Mouse (Mus musculus): ENCODE measurements around the gene Cbl. TPM values are rescaled to one million over a fixed set of nuclear protein-coding genes. Genes with fewer than 3 reads are reported as not detected.

Gene Cbl
- polyA plus RNA-seq, 1 experiment, result 8.2 TPM

GRCm38 (mm10) chr9:44233021-44233801 is 638 bp downstream of the Cbl start:
- Histone ChIP-seq H3K36me3 (ENCODE audit: control insufficient read depth, insufficient read depth) (no peaks in the 10 kb centered on the region), H3K79me3 (ENCODE audit: low read depth) (peaks cover 35% of the 10 kb centered on the region), H3K79me2 (ENCODE audit: control insufficient read depth, insufficient read depth) (peaks cover 54% of the 10 kb centered on the region), H3K27me3 (ENCODE audit: control insufficient read depth, insufficient read depth, insufficient read length) (no peaks in the 10 kb centered on the region), H3K4me3 (ENCODE audit: insufficient read depth, poor library complexity, severe bottlenecking) (peak overlapping the region; percentile 72), H3ac (ENCODE audit: control insufficient read depth, insufficient read length, low read depth) (peak overlapping the region; percentile 71)
- TF ChIP-seq MAX (IDR thresholded peaks at IDR 0.05) (no peak), USF1 (IDR thresholded peaks at IDR 0.05; ENCODE audit: low read depth) (no peak), MYOG (IDR thresholded peaks at IDR 0.05; ENCODE audit: control insufficient read depth, extremely low read depth, insufficient read length) (no peak), CEBPB (IDR thresholded peaks at IDR 0.05; ENCODE audit: low read depth) (no peak), FOSL1 (IDR thresholded peaks at IDR 0.05; ENCODE audit: insufficient read depth, low read length, poor library complexity, severe bottlenecking) (no peak), CTCF (IDR thresholded peaks at IDR 0.05; ENCODE audit: control insufficient read depth, insufficient read depth, insufficient read length) (no peak), MYOD1 (IDR thresholded peaks at IDR 0.05; ENCODE audit: control insufficient read depth, insufficient read length, low read depth) (no peak)

- no peaks in the 10 kb centered on the region for H3K27me3 ChIP-seq (ENCODE audit: control insufficient read depth, insufficient read depth, insufficient read length)
- H3K79me3 ChIP-seq (ENCODE audit: low read depth), result peaks cover 50% of the 10 kb centered on the region
- no peak overlapping the region for H3ac ChIP-seq (ENCODE audit: control insufficient read depth, insufficient read length, low read depth)
- no peaks in the 10 kb centered on the region for H3K36me3 ChIP-seq (ENCODE audit: control insufficient read depth, insufficient read depth)
- TF ChIP-seq MAX (IDR thresholded peaks at IDR 0.05) (no peak), CTCF (IDR thresholded peaks at IDR 0.05; ENCODE audit: control insufficient read depth, insufficient read depth, insufficient read length) (no peak), MYOG (IDR thresholded peaks at IDR 0.05; ENCODE audit: control insufficient read depth, extremely low read depth, insufficient read length) (no peak), MYOD1 (IDR thresholded peaks at IDR 0.05; ENCODE audit: control insufficient read depth, insufficient read length, low read depth) (no peak), CEBPB (IDR thresholded peaks at IDR 0.05; ENCODE audit: low read depth) (no peak), USF1 (IDR thresholded peaks at IDR 0.05; ENCODE audit: low read depth) (no peak)
- H3K79me2 ChIP-seq (ENCODE audit: control insufficient read depth, insufficient read depth), result peaks cover 70% of the 10 kb centered on the region
- H3K4me3 ChIP-seq (ENCODE audit: insufficient read depth, poor library complexity, severe bottlenecking), result no peak overlapping the region
These were observed 2.2 kb downstream of the Cbl start for GRCm38 (mm10) chr9:44231609-44232008.

- Histone ChIP-seq H3K4me3 (ENCODE audit: insufficient read depth, poor library complexity, severe bottlenecking) (no peak overlapping the region), H3K27me3 (ENCODE audit: control insufficient read depth, insufficient read depth, insufficient read length) (no peaks in the 10 kb centered on the region), H3K36me3 (ENCODE audit: control insufficient read depth, insufficient read depth) (no peaks in the 10 kb centered on the region), H3K79me3 (ENCODE audit: low read depth) (peaks cover 73% of the 10 kb centered on the region), H3ac (ENCODE audit: control insufficient read depth, insufficient read length, low read depth) (no peak overlapping the region), H3K79me2 (ENCODE audit: control insufficient read depth, insufficient read depth) (peaks cover 97% of the 10 kb centered on the region)
- TF ChIP-seq MYOG (IDR thresholded peaks at IDR 0.05; ENCODE audit: control insufficient read depth, extremely low read depth, insufficient read length) (no peak), CTCF (IDR thresholded peaks at IDR 0.05; ENCODE audit: control insufficient read depth, insufficient read depth, insufficient read length) (no peak), MAX (IDR thresholded peaks at IDR 0.05) (no peak), CEBPB (IDR thresholded peaks at IDR 0.05; ENCODE audit: low read depth) (no peak), USF1 (IDR thresholded peaks at IDR 0.05; ENCODE audit: low read depth) (no peak), FOSL1 (IDR thresholded peaks at IDR 0.05; ENCODE audit: insufficient read depth, low read length, poor library complexity, severe bottlenecking) (no peak)
These were observed 7.9 kb downstream of the Cbl start for GRCm38 (mm10) chr9:44225993-44226392.

- Histone ChIP-seq H3K79me2 (ENCODE audit: control insufficient read depth, insufficient read depth) (peaks cover 53% of the 10 kb centered on the region), H3K36me3 (ENCODE audit: control insufficient read depth, insufficient read depth) (no peaks in the 10 kb centered on the region), H3K27me3 (ENCODE audit: control insufficient read depth, insufficient read depth, insufficient read length) (no peaks in the 10 kb centered on the region), H3ac (ENCODE audit: control insufficient read depth, insufficient read length, low read depth) (no peak overlapping the region), H3K4me3 (ENCODE audit: insufficient read depth, poor library complexity, severe bottlenecking) (no peak overlapping the region), H3K79me3 (ENCODE audit: low read depth) (peaks cover 24% of the 10 kb centered on the region)
- TF ChIP-seq MAX (IDR thresholded peaks at IDR 0.05), result no peak
- TF ChIP-seq USF1 (IDR thresholded peaks at IDR 0.05; ENCODE audit: low read depth), result no peak
- TF ChIP-seq MYOG (IDR thresholded peaks at IDR 0.05; ENCODE audit: control insufficient read depth, extremely low read depth, insufficient read length), result no peak
- TF ChIP-seq CTCF (IDR thresholded peaks at IDR 0.05; ENCODE audit: control insufficient read depth, insufficient read depth, insufficient read length), result no peak
- no peak for TF ChIP-seq CEBPB (IDR thresholded peaks at IDR 0.05; ENCODE audit: low read depth)
- TF ChIP-seq MYOD1 (IDR thresholded peaks at IDR 0.05; ENCODE audit: control insufficient read depth, insufficient read length, low read depth), result no peak
- TF ChIP-seq FOSL1 (IDR thresholded peaks at IDR 0.05; ENCODE audit: insufficient read depth, low read length, poor library complexity, severe bottlenecking), result no peak
These were observed 20.3 kb downstream of the Cbl start for GRCm38 (mm10) chr9:44213538-44213937.

GRCm38 (mm10) chr9:44212406-44212805 is 21.4 kb downstream of the Cbl start:
- Histone ChIP-seq H3K36me3 (ENCODE audit: control insufficient read depth, insufficient read depth) (no peaks in the 10 kb centered on the region), H3K4me3 (ENCODE audit: insufficient read depth, poor library complexity, severe bottlenecking) (no peak overlapping the region), H3K79me2 (ENCODE audit: control insufficient read depth, insufficient read depth) (peaks cover 64% of the 10 kb centered on the region), H3K27me3 (ENCODE audit: control insufficient read depth, insufficient read depth, insufficient read length) (no peaks in the 10 kb centered on the region), H3K79me3 (ENCODE audit: low read depth) (peaks cover 32% of the 10 kb centered on the region), H3ac (ENCODE audit: control insufficient read depth, insufficient read length, low read depth) (no peak overlapping the region)
- TF ChIP-seq MAX (IDR thresholded peaks at IDR 0.05), result no peak
- no peak for TF ChIP-seq FOSL1 (IDR thresholded peaks at IDR 0.05; ENCODE audit: insufficient read depth, low read length, poor library complexity, severe bottlenecking)
- no peak for TF ChIP-seq USF1 (IDR thresholded peaks at IDR 0.05; ENCODE audit: low read depth)
- TF ChIP-seq MYOD1 (IDR thresholded peaks at IDR 0.05; ENCODE audit: control insufficient read depth, insufficient read length, low read depth), result no peak
- no peak for TF ChIP-seq MYOG (IDR thresholded peaks at IDR 0.05; ENCODE audit: control insufficient read depth, extremely low read depth, insufficient read length)
- no peak for TF ChIP-seq CEBPB (IDR thresholded peaks at IDR 0.05; ENCODE audit: low read depth)
- no peak for TF ChIP-seq CTCF (IDR thresholded peaks at IDR 0.05; ENCODE audit: control insufficient read depth, insufficient read depth, insufficient read length)

Measured in C2C12 (cell line).